Mouse (Mus musculus) spleen, adult 12 weeks (tissue): ENCODE results near the gene Gm13278.
"Not testable (repeated sequence)": the region's sequence is repeated elsewhere in the genome, so short reads cannot be mapped to it uniquely, and the experiment has no call there.

Experiments used
- DNase-seq: peaks from one replicate; pipeline ENCODE4 v3.0.0; 2022; ENCODE audit warnings: low spot score

The Gm13278 gene

DNA sequence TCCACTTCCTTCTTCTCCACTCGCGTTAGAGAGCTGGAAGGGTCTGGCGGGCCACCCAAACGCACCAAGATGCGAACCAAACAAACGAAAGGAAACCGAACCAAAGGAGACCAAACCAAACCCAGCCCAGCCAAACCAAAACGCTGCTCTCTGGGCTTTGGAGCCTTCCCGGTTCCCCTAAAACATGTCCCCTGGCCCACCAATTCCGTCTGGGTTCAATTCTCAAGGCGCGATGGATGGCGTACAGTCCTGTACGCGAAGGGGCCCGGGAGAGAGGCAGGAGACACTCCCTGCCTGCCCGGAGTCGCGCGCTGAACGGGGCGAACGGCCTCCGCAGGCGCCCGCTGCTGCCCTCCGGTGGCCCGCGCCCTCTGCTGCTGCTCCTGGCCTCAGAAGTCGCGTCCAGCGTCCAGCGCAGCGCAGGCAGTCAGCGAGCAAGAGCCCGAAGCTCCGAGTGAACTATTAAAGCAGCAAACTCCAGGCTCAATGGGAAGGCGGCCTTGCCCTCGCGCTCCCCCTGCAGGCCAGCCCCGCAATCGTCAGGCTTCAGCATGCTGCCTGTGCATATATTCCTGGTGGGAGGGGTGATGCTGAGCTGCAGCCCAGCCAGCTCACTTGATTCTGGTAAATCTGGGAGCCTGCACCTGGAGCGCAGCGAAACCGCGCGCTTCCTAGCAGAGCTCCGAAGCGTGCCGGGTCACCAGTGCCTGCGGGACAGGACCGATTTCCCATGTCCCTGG lies 2.8 kb downstream of the Gm13278 start, which contains the start of gene Gm13275:
Gm13275 (plus strand) TSS at position 552 of the 740 bp plus-strand sequence.
- not testable (repeated sequence) for DNase-seq

DNA sequence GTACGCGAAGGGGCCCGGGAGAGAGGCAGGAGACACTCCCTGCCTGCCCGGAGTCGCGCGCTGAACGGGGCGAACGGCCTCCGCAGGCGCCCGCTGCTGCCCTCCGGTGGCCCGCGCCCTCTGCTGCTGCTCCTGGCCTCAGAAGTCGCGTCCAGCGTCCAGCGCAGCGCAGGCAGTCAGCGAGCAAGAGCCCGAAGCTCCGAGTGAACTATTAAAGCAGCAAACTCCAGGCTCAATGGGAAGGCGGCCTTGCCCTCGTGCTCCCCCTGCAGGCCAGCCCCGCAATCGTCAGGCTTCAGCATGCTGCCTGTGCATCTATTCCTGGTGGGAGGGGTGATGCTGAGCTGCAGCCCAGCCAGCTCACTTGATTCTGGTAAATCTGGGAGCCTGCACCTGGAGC lies 5.7 kb downstream of the Gm13278 start, which contains the start of gene Gm13279:
Gm13279 (plus strand) TSS at position 301 of the 400 bp plus-strand sequence.
- DNase-seq, result not testable (repeated sequence)

DNA sequence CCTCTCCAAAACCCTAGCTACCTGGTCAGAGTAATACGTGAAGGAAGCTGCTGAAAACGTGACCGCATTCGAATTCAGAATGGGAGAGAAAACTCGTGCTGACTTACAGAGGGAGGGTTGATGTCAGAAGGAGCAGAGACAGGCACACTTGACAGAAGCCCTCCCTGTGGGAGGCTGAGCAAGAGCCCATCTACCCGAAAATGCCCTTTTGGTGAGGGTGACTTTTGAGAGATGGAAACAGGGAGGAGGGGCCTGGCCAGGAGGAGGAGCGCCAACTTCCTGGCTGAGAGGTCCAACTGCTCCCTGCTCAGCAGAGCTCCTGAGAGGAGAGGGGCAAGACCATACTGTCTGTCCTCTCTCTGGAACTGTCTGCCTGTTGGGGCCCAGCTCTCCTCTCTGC lies 8.0 kb downstream of the Gm13278 start, which contains the start of gene Gm13285:
Gm13285 (plus strand) TSS at position 301 of the 400 bp plus-strand sequence.
- not testable (repeated sequence) for DNase-seq

DNA sequence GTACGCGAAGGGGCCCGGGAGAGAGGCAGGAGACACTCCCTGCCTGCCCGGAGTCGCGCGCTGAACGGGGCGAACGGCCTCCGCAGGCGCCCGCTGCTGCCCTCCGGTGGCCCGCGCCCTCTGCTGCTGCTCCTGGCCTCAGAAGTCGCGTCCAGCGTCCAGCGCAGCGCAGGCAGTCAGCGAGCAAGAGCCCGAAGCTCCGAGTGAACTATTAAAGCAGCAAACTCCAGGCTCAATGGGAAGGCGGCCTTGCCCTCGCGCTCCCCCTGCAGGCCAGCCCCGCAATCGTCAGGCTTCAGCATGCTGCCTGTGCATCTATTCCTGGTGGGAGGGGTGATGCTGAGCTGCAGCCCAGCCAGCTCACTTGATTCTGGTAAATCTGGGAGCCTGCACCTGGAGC lies 11.6 kb downstream of the Gm13278 start, which contains the start of gene Gm13287:
Gm13287 (plus strand) TSS at position 301 of the 400 bp plus-strand sequence.
- DNase-seq, result not testable (repeated sequence)

DNA sequence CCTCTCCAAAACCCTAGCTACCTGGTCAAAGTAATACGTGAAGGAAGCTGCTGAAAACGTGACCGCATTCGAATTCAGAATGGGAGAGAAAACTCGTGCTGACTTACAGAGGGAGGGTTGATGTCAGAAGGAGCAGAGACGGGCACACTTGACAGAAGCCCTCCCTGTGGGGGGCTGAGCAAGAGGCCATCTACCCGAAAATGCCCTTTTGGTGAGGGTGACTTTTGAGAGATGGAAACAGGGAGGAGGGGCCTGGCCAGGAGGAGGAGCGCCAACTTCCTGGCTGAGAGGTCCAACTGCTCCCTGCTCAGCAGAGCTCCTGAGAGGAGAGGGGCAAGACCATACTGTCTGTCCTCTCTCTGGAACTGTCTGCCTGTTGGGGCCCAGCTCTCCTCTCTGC lies 13.9 kb downstream of the Gm13278 start, which contains the start of gene Gm13288:
Gm13288 (plus strand) TSS at position 301 of the 400 bp plus-strand sequence.
- not testable (repeated sequence) for DNase-seq

DNA sequence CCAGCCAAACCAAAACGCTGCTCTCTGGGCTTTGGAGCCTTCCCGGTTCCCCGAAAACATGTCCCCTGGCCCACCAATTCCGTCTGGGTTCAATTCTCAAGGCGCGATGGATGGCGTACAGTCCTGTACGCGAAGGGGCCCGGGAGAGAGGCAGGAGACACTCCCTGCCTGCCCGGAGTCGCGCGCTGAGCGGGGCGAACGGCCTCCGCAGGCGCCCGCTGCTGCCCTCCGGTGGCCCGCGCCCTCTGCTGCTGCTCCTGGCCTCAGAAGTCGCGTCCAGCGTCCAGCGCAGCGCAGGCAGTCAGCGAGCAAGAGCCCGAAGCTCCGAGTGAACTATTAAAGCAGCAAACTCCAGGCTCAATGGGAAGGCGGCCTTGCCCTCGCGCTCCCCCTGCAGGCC lies 14.4 kb downstream of the Gm13278 start:
- DNase-seq, result not testable (repeated sequence)

DNA sequence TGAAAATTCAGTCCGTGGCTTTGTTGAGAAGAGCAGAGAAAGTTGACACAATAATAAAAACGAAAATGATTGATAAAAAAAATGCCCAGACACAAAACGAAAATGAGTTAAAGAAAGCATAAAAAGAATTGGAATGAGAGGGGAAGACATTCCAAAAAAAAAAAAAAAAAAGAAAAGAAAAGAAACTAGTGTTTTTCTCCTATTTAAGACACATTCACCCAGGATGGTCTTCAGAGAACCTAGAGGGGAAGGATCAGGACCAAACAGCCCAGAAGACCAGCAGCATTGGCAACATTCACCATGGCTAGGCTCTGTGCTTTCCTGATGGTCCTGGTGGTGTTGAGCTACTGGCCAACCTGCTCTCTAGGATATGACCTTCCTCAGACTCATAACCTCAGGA lies 24.6 kb downstream of the Gm13278 start, which contains the start of gene Ifna7:
Ifna7 (plus strand) TSS at position 301 of the 400 bp plus-strand sequence.
- no peak for DNase-seq

DNA sequence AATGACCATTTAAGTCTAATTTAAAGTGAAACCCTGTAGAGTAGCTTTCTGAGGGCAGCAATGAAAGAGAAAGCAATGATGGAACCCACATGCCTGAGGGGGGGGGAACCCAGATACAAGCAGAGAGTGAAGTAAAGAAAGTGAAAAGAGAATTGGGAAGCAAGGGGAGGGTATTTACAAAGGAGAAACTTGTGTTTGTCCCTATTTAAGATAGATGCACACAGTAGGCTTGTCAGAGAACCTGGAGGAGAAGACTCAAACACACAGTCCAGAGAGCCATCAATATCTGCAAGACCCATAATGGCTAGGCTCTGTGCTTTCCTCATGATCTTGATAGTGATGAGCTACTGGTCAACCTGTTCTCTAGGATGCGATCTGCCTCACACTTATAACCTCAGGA lies 28.3 kb downstream of the Gm13278 start, which contains the start of gene Ifna11:
Ifna11 (plus strand) TSS at position 301 of the 400 bp plus-strand sequence.
- DNase-seq, result no peak

DNA sequence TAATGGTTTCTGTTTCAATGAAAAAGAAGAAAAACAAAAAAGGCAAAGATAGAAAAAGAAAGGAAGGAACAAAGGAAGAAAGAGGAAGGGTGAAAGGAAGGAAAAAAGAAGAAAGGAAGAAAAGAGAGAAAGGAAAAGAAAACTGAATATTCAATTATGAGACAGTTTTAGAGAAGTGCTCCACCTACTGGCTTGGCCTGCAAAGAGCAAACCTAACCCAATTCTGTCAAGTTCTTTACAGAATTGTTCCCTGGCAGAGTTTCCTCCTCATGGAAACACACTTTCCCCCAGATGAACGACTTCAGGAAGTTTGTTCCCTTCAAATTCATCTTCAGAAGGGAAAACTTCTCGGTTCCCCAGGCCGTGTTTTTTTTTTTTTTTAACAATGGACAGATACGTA lies 31.6 kb downstream of the Gm13278 start:
- no peak for DNase-seq

DNA sequence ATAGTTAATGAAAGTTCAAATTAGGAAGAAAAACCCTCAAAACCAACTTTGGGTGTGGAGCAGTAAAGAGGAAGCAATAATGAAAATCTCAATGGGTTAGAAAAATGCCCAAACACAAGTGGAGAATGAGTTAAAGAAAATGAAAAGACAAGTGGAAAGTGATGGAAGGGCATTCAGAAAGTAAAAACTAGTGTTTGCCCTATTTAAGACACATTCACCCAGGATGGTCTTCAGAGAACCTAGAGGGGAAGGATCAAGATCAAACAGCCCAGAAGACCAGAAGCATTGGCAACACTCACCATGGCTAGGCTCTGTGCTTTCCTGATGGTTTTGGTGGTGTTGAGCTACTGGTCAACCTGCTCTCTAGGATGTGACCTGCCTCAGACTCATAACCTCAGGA lies 35.8 kb downstream of the Gm13278 start, which contains the start of gene Ifna6:
Ifna6 (plus strand) TSS at position 301 of the 400 bp plus-strand sequence.
- not testable (repeated sequence) for DNase-seq

DNA sequence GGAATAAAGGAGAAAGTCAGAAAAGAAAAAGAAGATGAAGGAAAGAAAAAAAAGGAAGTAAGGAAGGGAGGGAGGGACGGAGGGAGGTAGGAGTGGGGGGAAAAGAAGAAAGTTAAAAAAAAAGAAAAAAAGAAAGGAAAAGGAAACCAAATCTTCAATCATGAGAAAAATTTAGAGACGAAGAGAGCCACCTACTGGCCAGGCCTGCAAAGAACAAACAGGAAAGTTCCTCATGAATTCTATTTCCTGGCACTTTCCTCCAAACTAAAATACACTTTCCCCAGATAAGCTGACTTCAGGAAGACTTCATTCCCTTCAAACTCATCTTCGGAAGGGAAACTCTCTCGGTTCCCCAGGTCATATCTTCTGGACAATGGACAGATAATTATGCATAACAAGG lies 39.2 kb downstream of the Gm13278 start:
- DNase-seq, result no peak

DNA sequence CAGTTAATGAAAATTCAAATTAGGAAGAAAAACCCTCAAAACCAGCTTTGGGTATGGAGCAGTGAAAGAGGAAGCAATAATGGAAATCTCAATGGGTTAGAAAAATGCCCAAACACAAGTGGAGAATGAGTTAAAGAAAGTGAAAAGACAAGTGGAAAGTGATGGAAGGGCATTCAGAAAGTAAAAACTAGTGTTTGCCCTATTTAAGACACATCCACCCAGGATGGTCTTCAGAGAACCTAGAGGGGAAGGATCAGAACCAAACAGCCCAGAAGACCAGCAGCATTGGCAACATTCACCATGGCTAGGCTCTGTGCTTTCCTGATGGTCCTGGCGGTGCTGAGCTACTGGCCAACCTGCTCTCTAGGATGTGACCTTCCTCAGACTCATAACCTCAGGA lies 43.9 kb downstream of the Gm13278 start, which contains the start of gene Ifna5:
Ifna5 (plus strand) TSS at position 301 of the 400 bp plus-strand sequence.
- DNase-seq, result not testable (repeated sequence)

DNA sequence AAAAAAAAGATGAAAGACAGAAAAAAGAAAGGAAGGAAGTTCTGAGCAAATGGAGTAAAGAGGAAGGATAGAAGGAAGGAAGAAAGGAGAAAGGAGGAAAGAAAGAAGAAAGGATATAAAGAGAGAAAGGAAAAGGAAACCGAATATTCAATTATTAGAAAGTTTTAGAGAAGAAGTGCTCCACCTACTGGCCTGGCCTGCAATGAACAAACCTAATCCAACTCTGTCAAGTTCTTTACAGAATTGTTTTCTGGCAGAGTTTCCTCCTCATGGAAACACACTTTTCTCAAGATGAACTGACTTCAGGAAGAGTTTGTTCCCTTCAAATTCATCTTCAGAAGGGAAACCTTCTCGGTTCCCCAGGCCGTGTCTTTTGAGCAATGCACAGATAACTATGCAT lies 47.5 kb downstream of the Gm13278 start:
- no peak for DNase-seq

DNA sequence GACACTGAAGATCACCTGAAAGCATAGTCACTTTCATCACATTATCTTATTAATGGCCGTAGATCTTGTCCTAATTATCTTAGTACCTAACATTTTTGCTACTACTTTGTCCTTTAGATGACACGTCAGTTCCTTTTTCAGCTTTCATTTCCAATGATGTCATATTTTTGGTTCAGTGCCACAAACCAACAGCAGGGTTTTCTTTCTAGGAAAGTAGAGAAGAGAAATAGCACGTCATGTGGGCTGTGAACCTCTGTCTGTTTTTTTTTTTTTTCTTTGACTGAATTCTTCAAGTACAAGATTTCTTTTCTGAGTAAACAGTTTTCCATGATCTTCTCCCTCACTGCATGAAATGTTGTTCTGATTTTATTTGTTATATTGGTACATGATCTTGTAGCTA lies 48.7 kb downstream of the Gm13278 start:
- DNase-seq, result no peak

DNA sequence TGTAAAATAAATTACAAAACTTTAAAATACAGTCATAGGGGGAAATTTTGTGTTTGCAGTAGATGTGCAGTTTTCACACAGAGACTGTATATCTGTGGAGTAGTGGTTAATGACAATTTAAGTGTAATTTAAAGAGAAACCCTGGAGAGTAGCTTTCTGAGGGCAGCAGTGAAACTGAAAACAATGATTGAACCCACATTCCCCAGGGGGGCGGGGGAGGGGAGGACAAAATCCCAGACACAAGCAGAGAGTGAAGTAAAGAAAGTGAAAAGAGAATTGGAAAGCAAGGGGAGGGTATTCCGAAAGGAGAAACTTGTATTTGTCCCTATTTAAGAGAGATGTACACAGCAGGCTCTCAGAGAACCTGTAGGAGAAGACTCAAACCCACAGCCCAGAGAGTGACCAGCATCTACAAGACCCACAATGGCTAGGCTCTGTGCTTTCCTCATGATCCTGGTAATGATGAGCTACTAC lies 50.1 kb downstream of the Gm13278 start, which contains the start of gene Ifna4:
Ifna4 (plus strand) TSS at position 424 of the 474 bp plus-strand sequence.
- no peak for DNase-seq
